Mouse (Mus musculus) myocyte (in vitro differentiated cells): ENCODE results near the gene A930002H24Rik.

Source experiments
- MAX ChIP-seq: IDR thresholded peaks from one replicate; pipeline ENCODE4 v1.6.1; 2011; ENCODE audit warnings: low read depth, mild to moderate bottlenecking, control low read depth
- MYOG ChIP-seq, 3 experiments: IDR thresholded peaks; one replicate each; pipeline ENCODE4 v1.6.1; 2011; ENCODE audit warnings: control low read depth in 2 of 3, low read depth in 2 of 3, mild to moderate bottlenecking in 2 of 3; ENCODE audit not compliant: insufficient read length in 2 of 3, control insufficient read depth in 1 of 3, insufficient read depth in 1 of 3
- POLR2A ChIP-seq: IDR thresholded peaks from one replicate; pipeline ENCODE4 v1.6.1; 2011; ENCODE audit warnings: low read depth, mild to moderate bottlenecking, control low read depth, moderate library complexity; ENCODE audit not compliant: insufficient read length
- POLR2AphosphoS2 ChIP-seq: IDR thresholded peaks from one replicate; pipeline ENCODE4 v1.6.1; 2011; ENCODE audit warnings: low read depth, control low read depth; ENCODE audit not compliant: insufficient read length
- SRF ChIP-seq: IDR thresholded peaks from one replicate; pipeline ENCODE4 v1.6.1; 2011; ENCODE audit warnings: low read depth; ENCODE audit not compliant: control insufficient read depth, insufficient read length
- TCF12 ChIP-seq: IDR thresholded peaks from one replicate; pipeline ENCODE4 v1.6.1; 2011; ENCODE audit warnings: mild to moderate bottlenecking, control low read depth; ENCODE audit not compliant: poor library complexity, insufficient read depth, severe bottlenecking
- USF1 ChIP-seq: IDR thresholded peaks from one replicate; pipeline ENCODE4 v1.6.1; 2011; ENCODE audit warnings: low read depth, mild to moderate bottlenecking, control low read depth, moderate library complexity

DNA sequence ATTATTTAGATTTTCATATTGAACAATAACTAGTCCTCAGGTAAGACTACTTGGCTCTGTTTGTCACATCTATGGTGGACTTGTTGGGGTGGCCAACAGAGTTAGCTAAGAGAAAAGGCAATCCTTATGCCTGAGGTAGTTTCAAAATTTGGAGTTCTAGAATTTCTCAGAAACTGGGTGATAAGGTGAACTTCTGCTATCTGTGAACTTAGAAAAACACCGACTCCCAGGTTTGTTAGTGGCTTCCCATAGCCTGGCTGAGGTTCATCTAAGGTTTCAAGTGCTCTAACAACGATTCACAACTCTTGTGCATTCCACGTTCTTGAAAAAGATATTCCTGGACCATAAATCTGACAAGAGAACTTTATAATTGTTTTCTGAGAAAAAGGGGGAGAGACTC, 1.2 kb downstream of the A930002H24Rik start:
- TF ChIP-seq POLR2A (no peak), MYOG (IDR thresholded peaks at IDR 0.05; ENCODE audit: control insufficient read depth in 1 of 3, insufficient read depth in 1 of 3, insufficient read length in 2 of 3, low read depth in 2 of 3) (no peak), POLR2AphosphoS2 (no peak), USF1 (no peak), MAX (no peak), SRF (no peak), TCF12 (no peak)
